Mouse (Mus musculus) forebrain, embryonic 12.5 days (tissue): ENCODE measurements at regions not wholly inside any gene's neighbourhood (a gene's known extent, or its start where the extent isn't known, plus 50 kb on each side); places are given as distances from the start of the nearest gene placed in this dataset.

Source experiments
- ATAC-seq: fragments of 200-750 bp; cut with Nextera tagmentation; 2 replicates; pipeline ENCODE4 v1.8.0; 2017; ENCODE audit warnings: moderate TSS enrichment; ENCODE audit not compliant: low FRiP score
- H3K27ac ChIP-seq: fragments of 300-500 bp; sonication (generic); 2 replicates; pipeline ENCODE4 v1.5.1; 2016; ENCODE audit warnings: mild to moderate bottlenecking
- H3K27me3 ChIP-seq: fragments of 300-500 bp; sonication (generic); 2 replicates; pipeline ENCODE4 v1.6.1; 2016; ENCODE audit warnings: mild to moderate bottlenecking
- H3K36me3 ChIP-seq: fragments of 300-500 bp; sonication (generic); replicated peaks from 2 replicates; pipeline ENCODE4 v1.6.1; 2016; ENCODE audit warnings: mild to moderate bottlenecking
- H3K4me1 ChIP-seq: fragments of 300-500 bp; sonication (generic); 2 replicates; pipeline ENCODE4 v1.6.1; 2016
- H3K4me2 ChIP-seq: fragments of 300-500 bp; sonication (generic); 2 replicates; pipeline ENCODE4 v1.6.1; 2016; ENCODE audit warnings: mild to moderate bottlenecking, moderate library complexity
- H3K4me3 ChIP-seq: fragments of 300-500 bp; sonication (generic); replicated peaks from 2 replicates; pipeline ENCODE4 v1.5.1; 2016; ENCODE audit warnings: mild to moderate bottlenecking
- H3K9ac ChIP-seq: fragments of 300-500 bp; sonication (generic); 2 replicates; pipeline ENCODE4 v1.6.1; 2016; ENCODE audit warnings: mild to moderate bottlenecking
- H3K9me3 ChIP-seq: fragments of 300-500 bp; sonication (generic); 2 replicates; pipeline ENCODE4 v1.6.1; 2016
- WGBS: fragments of 180-500 bp; shearing (Covaris S2); methylation state at CpG from one replicate; pipeline ENCODE4 v1.1.7; 2016; 5-methylcytosine and 5-hydroxymethylcytosine counted together

- ATAC-seq, result no peak
- H3K9ac ChIP-seq, result no peak overlapping the region
- 59% methylated on average over 16 of the region's 16 CpGs for WGBS
Observed at GRCm38 (mm10) chr19:56046784-56047390, 240.1 kb upstream of the Habp2 start.

GRCm38 (mm10) chr19:56054186-56054585 is 232.8 kb upstream of the Habp2 start:
- Histone ChIP-seq H3K36me3 (no peaks in the 10 kb centered on the region), H3K4me3 (no peak overlapping the region), H3K27ac (no peak overlapping the region), H3K27me3 (peaks cover 13% of the 10 kb centered on the region; the same call in 1 of the 2 replicates), H3K4me1 (peaks cover 8% of the 10 kb centered on the region; the same call in 1 of the 2 replicates), H3K9ac (no peak overlapping the region), H3K9me3 (no peaks in the 10 kb centered on the region), H3K4me2 (no peak overlapping the region)
- no peak for ATAC-seq
- 94% methylated on average over 8 of the region's 8 CpGs for WGBS

More at GRCm38 (mm10) chr19:56046784-56047390, 240.1 kb upstream of the Habp2 start:
- H3K27me3 ChIP-seq, result 0 out of 2 replicates have a peak, but pooled peaks cover 3% of the 10 kb centered on the region
- H3K36me3 ChIP-seq, result no peaks in the 10 kb centered on the region
- no peaks in the 10 kb centered on the region for H3K9me3 ChIP-seq
- no peaks in the 10 kb centered on the region for H3K4me1 ChIP-seq
- no peak overlapping the region for H3K27ac ChIP-seq
- no peak overlapping the region for H3K4me3 ChIP-seq
- no peak overlapping the region for H3K4me2 ChIP-seq

DNA sequence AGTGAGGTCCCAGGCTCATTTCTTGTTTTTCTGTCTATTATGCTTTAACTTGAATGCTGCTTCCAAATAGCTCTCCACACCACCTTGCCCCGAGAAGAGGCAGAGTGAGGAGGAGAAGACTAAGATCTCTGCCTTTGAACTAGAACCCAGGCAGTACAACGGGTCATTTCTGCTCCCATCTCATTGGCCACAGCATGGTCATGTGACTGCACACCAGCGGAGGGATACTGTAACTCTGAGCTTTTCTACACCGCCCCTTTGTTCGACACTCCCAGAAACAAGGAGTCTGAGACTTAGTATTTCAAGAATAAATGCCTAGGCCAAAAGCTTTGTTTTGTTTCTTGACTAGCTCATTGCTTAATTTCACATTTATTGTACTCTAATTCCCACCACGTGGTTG is 230.5 kb upstream of the Habp2 start:
- no peak overlapping the region for H3K27ac ChIP-seq
- H3K9ac ChIP-seq, result no peak overlapping the region
- H3K4me3 ChIP-seq, result no peak overlapping the region
- ATAC-seq, result no peak
- peaks cover 13% of the 10 kb centered on the region; the same call in 1 of the 2 replicates for H3K27me3 ChIP-seq
- no peaks in the 10 kb centered on the region for H3K36me3 ChIP-seq
- H3K9me3 ChIP-seq, result no peaks in the 10 kb centered on the region
- H3K4me2 ChIP-seq, result no peak overlapping the region
- H3K4me1 ChIP-seq, result peaks cover 18% of the 10 kb centered on the region
- 83% methylated on average over 6 of the region's 6 CpGs for WGBS

- H3K36me3 ChIP-seq, result no peaks in the 10 kb centered on the region
- peak overlapping the region; percentile 96 for H3K27ac ChIP-seq
- no peak overlapping the region for H3K4me3 ChIP-seq
- H3K27me3 ChIP-seq, result peaks cover 16% of the 10 kb centered on the region; the same call in 1 of the 2 replicates
- ATAC-seq, result peak; percentile 89
- peak overlapping the region; percentile 21 for H3K4me2 ChIP-seq
- H3K4me1 ChIP-seq, result peaks cover 53% of the 10 kb centered on the region
- H3K9ac ChIP-seq, result no peak overlapping the region
- WGBS, result 9% methylated on average over 10 of the region's 10 CpGs
- H3K9me3 ChIP-seq, result no peaks in the 10 kb centered on the region
Observed at GRCm38 (mm10) chr19:56061882-56062540, 224.9 kb upstream of the Habp2 start.

DNA sequence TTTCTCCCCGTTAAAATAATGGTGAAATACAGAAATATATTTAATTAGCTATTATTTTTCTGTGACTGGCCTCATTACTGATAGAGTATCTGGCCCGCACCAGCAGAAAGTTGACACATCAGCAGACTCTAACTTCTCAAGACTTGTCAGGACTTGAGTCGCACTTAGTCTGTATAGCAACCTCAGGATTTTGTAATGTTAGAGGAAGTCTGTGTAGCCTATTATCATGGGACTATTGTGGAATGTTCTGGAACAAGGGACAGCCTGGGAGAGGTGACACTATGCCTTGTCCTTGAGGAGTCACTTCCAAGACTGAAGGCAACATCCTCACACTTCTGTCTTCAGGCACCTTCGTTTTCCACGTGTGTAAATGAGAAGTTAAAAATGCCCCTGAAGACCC is 223.8 kb upstream of the Habp2 start:
- WGBS, result 40% methylated on average over 5 of the region's 5 CpGs
- Histone ChIP-seq H3K9me3 (no peaks in the 10 kb centered on the region), H3K4me3 (no peak overlapping the region), H3K9ac (no peak overlapping the region), H3K36me3 (no peaks in the 10 kb centered on the region), H3K27ac (peak overlapping the region; percentile 96), H3K4me2 (0 out of 2 replicates have a peak overlapping the region, but pooled peaks have one; percentile 3), H3K4me1 (peaks cover 44% of the 10 kb centered on the region), H3K27me3 (peaks cover 16% of the 10 kb centered on the region; the same call in 1 of the 2 replicates)
- no peak for ATAC-seq

DNA sequence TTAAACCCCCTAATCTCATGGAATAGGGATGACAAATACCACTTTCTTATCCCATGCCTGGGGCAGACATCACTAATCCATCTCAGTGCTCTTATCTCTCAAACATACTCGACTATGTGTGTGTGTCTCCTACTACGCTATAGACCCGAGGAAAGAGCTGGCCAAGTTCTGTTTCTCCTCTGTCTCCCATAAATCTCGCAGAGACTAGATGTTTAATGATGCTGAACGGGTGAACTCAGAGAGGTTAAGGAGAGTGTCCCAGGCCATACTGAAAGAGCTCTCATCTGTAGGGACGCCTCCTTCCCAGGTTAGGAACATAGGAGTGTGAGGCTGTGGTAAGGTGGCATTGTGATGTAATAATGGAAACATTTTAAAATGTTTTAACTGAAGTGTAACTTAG is 221.2 kb upstream of the Habp2 start:
- Histone ChIP-seq H3K4me3 (no peak overlapping the region), H3K4me2 (no peak overlapping the region), H3K9ac (no peak overlapping the region), H3K36me3 (no peaks in the 10 kb centered on the region), H3K9me3 (no peaks in the 10 kb centered on the region), H3K27ac (no peak overlapping the region), H3K4me1 (peaks cover 55% of the 10 kb centered on the region), H3K27me3 (peaks cover 19% of the 10 kb centered on the region)
- 88% methylated on average over 6 of the region's 6 CpGs for WGBS
- no peak for ATAC-seq

DNA sequence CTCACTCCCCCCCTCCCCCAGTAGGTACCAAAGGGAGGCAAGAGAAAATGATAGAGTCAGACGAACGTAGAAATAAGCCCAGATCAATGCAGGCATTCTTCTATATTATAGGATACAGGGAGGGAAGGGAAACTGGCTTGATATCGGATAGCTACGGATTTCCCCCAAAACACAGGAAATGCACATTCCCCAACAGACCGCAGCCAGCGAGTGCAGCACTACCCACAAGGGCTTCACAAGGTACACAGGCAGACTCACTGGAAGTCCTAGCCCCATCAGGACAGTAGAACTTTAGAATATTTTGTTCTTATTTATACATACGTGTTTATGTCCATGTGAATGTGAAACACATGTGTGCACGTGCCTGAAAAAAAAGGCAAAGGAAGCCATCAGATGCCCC is 218.8 kb upstream of the Habp2 start:
- Histone ChIP-seq H3K36me3 (no peaks in the 10 kb centered on the region), H3K4me1 (peaks cover 42% of the 10 kb centered on the region), H3K4me2 (no peak overlapping the region), H3K9me3 (no peaks in the 10 kb centered on the region), H3K4me3 (no peak overlapping the region), H3K27me3 (peaks cover 24% of the 10 kb centered on the region), H3K27ac (no peak overlapping the region), H3K9ac (no peak overlapping the region)
- no peak for ATAC-seq
- 87% methylated on average over 8 of the region's 8 CpGs for WGBS

- Histone ChIP-seq H3K4me1 (peaks cover 35% of the 10 kb centered on the region), H3K27ac (no peak overlapping the region), H3K4me2 (no peak overlapping the region), H3K9ac (no peak overlapping the region), H3K27me3 (peaks cover 24% of the 10 kb centered on the region), H3K9me3 (no peaks in the 10 kb centered on the region), H3K36me3 (no peaks in the 10 kb centered on the region), H3K4me3 (no peak overlapping the region)
- no peak for ATAC-seq
- 70% methylated on average over 12 of the region's 12 CpGs for WGBS
Observed at GRCm38 (mm10) chr19:56068854-56069253, 218.1 kb upstream of the Habp2 start.

- H3K36me3 ChIP-seq, result no peaks in the 10 kb centered on the region
- H3K27me3 ChIP-seq, result peaks cover 24% of the 10 kb centered on the region
- H3K4me1 ChIP-seq, result peaks cover 31% of the 10 kb centered on the region
- no peak for ATAC-seq
- H3K27ac ChIP-seq, result no peak overlapping the region
- no peak overlapping the region for H3K4me3 ChIP-seq
- no peak overlapping the region for H3K9ac ChIP-seq
- no peak overlapping the region for H3K4me2 ChIP-seq
- WGBS, result 47% methylated on average over 10 of the region's 10 CpGs
- no peaks in the 10 kb centered on the region for H3K9me3 ChIP-seq
Observed at GRCm38 (mm10) chr19:56069266-56069665, 217.7 kb upstream of the Habp2 start.

DNA sequence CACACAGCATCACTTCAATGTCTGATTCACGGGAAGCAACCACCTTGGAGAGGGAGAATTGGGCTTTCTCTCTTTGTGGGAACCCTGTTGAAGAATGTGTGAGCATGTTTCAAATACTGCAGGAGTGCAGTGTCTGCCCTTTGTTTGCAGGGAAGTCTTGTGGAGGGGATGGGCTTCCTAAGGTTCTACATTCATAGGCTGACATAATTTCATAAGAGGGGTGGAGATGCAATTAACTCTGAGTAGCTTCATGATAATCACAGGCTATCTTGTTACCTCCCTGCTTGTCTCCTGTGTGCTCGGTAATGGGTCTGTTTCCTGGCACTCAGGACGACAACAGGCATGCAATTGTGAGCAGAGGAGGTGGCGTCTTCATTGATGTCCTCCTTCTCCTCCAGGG is 215.6 kb upstream of the Habp2 start:
- 55% methylated on average over 4 of the region's 4 CpGs for WGBS
- Histone ChIP-seq H3K4me2 (no peak overlapping the region), H3K27ac (no peak overlapping the region), H3K4me3 (no peak overlapping the region), H3K27me3 (peaks cover 19% of the 10 kb centered on the region; the same call in 1 of the 2 replicates), H3K9ac (no peak overlapping the region), H3K4me1 (peaks cover 25% of the 10 kb centered on the region), H3K9me3 (no peaks in the 10 kb centered on the region), H3K36me3 (no peaks in the 10 kb centered on the region)
- no peak for ATAC-seq

GRCm38 (mm10) chr19:56076128-56076527 is 210.8 kb upstream of the Habp2 start:
- Histone ChIP-seq H3K9me3 (no peaks in the 10 kb centered on the region), H3K4me1 (peaks cover 6% of the 10 kb centered on the region), H3K4me3 (no peak overlapping the region), H3K4me2 (no peak overlapping the region), H3K27ac (no peak overlapping the region), H3K36me3 (no peaks in the 10 kb centered on the region), H3K9ac (no peak overlapping the region), H3K27me3 (peaks cover 16% of the 10 kb centered on the region; the same call in 1 of the 2 replicates)
- WGBS, result 93% methylated on average over 8 of the region's 8 CpGs
- ATAC-seq, result no peak

GRCm38 (mm10) chr19:56077491-56077890 is 209.4 kb upstream of the Habp2 start:
- no peak for ATAC-seq
- no peaks in the 10 kb centered on the region for H3K36me3 ChIP-seq
- 80% methylated on average over 8 of the region's 8 CpGs for WGBS

More at GRCm38 (mm10) chr19:56077491-56077890, 209.4 kb upstream of the Habp2 start:
- Histone ChIP-seq H3K9me3 (no peaks in the 10 kb centered on the region), H3K27ac (no peak overlapping the region), H3K9ac (no peak overlapping the region), H3K27me3 (peaks cover 15% of the 10 kb centered on the region; the same call in 1 of the 2 replicates), H3K4me1 (no peaks in the 10 kb centered on the region), H3K4me2 (no peak overlapping the region), H3K4me3 (no peak overlapping the region)
